Mouse (Mus musculus): ENCODE data around the gene Olfr596.
"Not testable (repeated sequence)": the region's sequence is repeated elsewhere in the genome, so short reads cannot be mapped to it uniquely, and the experiment has no call there.

The Olfr596 gene

GRCm38 (mm10) chr7:103305348-103305747 is at the start of gene Olfr596:
Gene Olfr596 (plus strand): TSS chr7:103305648.
- in situ Hi-C loops (cut with MboI; ENCODE audit: low sequenced_read_pairs), result not testable (repeated sequence)

DNA sequence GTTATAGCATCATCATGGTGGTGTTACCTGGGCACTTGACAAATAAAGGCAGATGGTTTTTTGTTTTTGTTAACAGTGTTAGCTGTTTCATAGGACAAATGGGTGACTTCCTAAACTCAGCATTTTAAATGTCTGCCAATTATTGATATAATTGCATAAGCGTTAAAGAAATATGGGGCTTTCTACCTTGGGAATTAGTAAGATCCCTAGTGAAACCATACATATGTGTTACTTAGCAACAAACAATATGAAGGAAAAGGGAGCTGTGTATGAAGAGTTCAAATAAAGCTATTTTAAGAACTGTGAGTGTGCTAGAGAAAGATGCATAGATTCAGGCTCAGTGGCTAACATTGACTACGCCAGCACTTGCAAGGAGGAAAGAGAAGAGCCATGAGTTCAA is 10.6 kb downstream of the Olfr596 start, which contains the start of gene Olfr597:
Olfr597 (plus strand) TSS at position 301 of the 400 bp plus-strand sequence.
- in situ Hi-C loops (cut with MboI; ENCODE audit: low sequenced_read_pairs), result not testable (repeated sequence)

- in situ Hi-C loops (cut with MboI; ENCODE audit: low sequenced_read_pairs), result no loop called here
These were observed 17.8 kb downstream of the Olfr596 start, which contains the start of gene Olfr598 for GRCm38 (mm10) chr7:103323268-103323667. Gene Olfr598 (plus strand): TSS chr7:103323568.

- in situ Hi-C loops (cut with MboI; ENCODE audit: low sequenced_read_pairs), result no loop called here
These were observed 30.2 kb downstream of the Olfr596 start, which contains the start of gene Olfr599 for GRCm38 (mm10) chr7:103335617-103336016. Gene Olfr599 (plus strand): TSS chr7:103335917.

- in situ Hi-C loops (cut with MboI; ENCODE audit: low sequenced_read_pairs), result no loop called here
These were observed 44.1 kb downstream of the Olfr596 start, which contains the start of gene Olfr600 for GRCm38 (mm10) chr7:103349569-103349968. Gene Olfr600 (minus strand): TSS chr7:103349669.

All from CH12F3 (cell line).